8 mouse cellular contexts compared by ENCODE assay signal in the genomic region with DNA sequence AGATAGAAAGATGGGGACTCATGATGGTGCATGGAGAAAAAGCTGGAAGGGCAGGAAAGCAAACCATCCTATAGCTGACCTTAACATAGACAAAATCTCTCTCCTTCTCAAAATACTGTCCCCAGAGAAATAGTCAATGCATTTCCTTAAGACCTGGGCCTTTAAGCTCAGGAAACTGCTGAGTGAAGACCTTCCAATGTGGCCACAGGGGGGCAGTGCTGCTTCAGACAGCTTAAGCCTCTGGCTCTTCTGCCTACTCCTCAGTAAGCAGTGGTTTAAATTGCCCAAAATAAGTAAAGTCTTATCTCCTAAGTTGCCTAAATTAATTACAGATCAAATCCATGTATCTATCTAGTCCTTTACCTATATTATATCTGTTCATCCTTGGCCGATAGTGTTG.
DNase-seq lines count a peak whose midpoint lies in the region; ATAC-seq and TF ChIP-seq lines count a peak whose summit lies in the region.
"Not testable (repeated sequence)": the region's sequence is repeated elsewhere in the genome, so short reads cannot be mapped to it uniquely, and the experiment has no call there.

No protein-coding gene starts in this region.

- not testable (repeated sequence) for H3K36me3 ChIP-seq in forebrain, postnatal 0 days (ENCODE audit: insufficient read depth); kidney, adult 2 months (ENCODE audit: control insufficient read depth, insufficient read depth, low read length); limb, embryonic 11.5 days (ENCODE audit: control insufficient read depth, insufficient read depth, low read length); midbrain, embryonic 14.5 days (ENCODE audit: control insufficient read depth, insufficient read depth, low read length); thymus, adult 2 months (ENCODE audit: control insufficient read depth, insufficient read depth, low read length)

- ATAC-seq in forebrain, postnatal 0 days; limb, embryonic 11.5 days (ENCODE audit: insufficient number of reproducible peaks, low FRiP score, low TSS enrichment, low read depth); midbrain, embryonic 14.5 days (ENCODE audit: low FRiP score, low TSS enrichment): not testable (repeated sequence)

- not testable (repeated sequence) for H3K4me1 ChIP-seq in forebrain, postnatal 0 days (ENCODE audit: insufficient read depth); kidney, adult 2 months (ENCODE audit: control insufficient read depth, insufficient read depth, low read length); limb, embryonic 11.5 days (ENCODE audit: control insufficient read depth, insufficient read depth, low read length); midbrain, embryonic 14.5 days (ENCODE audit: control insufficient read depth, insufficient read depth, low read length)
- H3K4me1 ChIP-seq in thymus, adult 2 months (replicated peaks; ENCODE audit: control insufficient read depth, insufficient read depth, low read length), result peaks cover 25% of the 10 kb centered on the region

- TF ChIP-seq POLR2A in kidney, adult 2 months (IDR thresholded peaks at IDR 0.05; ENCODE audit: low read depth, low read length); thymus, adult 2 months (IDR thresholded peaks at IDR 0.05; ENCODE audit: control insufficient read depth, extremely low read depth, insufficient read depth, low read length, poor library complexity): not testable (repeated sequence)

- H3K9me3 ChIP-seq in forebrain, postnatal 0 days (ENCODE audit: low read length); limb, embryonic 11.5 days (ENCODE audit: control insufficient read depth, low read length); midbrain, embryonic 14.5 days (ENCODE audit: control insufficient read depth, low read length): not testable (repeated sequence)

- not testable (repeated sequence) for H3K27me3 ChIP-seq in forebrain, postnatal 0 days (ENCODE audit: insufficient read depth, low read length); kidney, adult 2 months (replicated peaks; ENCODE audit: control insufficient read depth, insufficient read depth, low read length); limb, embryonic 11.5 days (ENCODE audit: control insufficient read depth, insufficient read depth, low read length); midbrain, embryonic 14.5 days (ENCODE audit: control insufficient read depth, insufficient read depth, low read length); thymus, adult 2 months (ENCODE audit: control insufficient read depth, insufficient read depth, low read length)

- DNase-seq in 3134 (ENCODE audit: extremely low read depth, insufficient read length, low spot score) (peak; percentile 30), R1 (ENCODE audit: low read depth, low spot score) (peak; percentile 62)
- DNase-seq in cerebellum, postnatal 10 days, result peak; percentile 18 to 24
- not testable (repeated sequence) for DNase-seq in forebrain, postnatal 0 days
- peak; percentile 23 for DNase-seq in kidney, adult 2 months
- DNase-seq in limb, embryonic 11.5 days (ENCODE audit: low spot score), result peak; percentile 34
- peak; percentile 42 for DNase-seq in midbrain, embryonic 14.5 days
- DNase-seq in thymus, adult 2 months, result peak; percentile 59

- not testable (repeated sequence) for H3K4me2 ChIP-seq in forebrain, postnatal 0 days (ENCODE audit: low read depth); limb, embryonic 11.5 days (ENCODE audit: low read depth, severe bottlenecking); midbrain, embryonic 14.5 days (ENCODE audit: low read length)

- H3K27ac ChIP-seq in forebrain, postnatal 0 days (ENCODE audit: low read depth, low read length); kidney, adult 2 months (ENCODE audit: insufficient read depth, low read depth, low read length); limb, embryonic 11.5 days (replicated peaks; ENCODE audit: low read depth, low read length); midbrain, embryonic 14.5 days (replicated peaks; ENCODE audit: low read depth, low read length); thymus, adult 2 months (ENCODE audit: control insufficient read depth, insufficient read depth, low read length): not testable (repeated sequence)

- H3K9ac ChIP-seq in forebrain, postnatal 0 days; limb, embryonic 11.5 days (ENCODE audit: low read length); midbrain, embryonic 14.5 days (replicated peaks; ENCODE audit: low read length): not testable (repeated sequence)

- H3K4me3 ChIP-seq in forebrain, postnatal 0 days (ENCODE audit: low read depth, low read length); kidney, adult 2 months (ENCODE audit: insufficient read depth, low read depth, low read length); limb, embryonic 11.5 days (ENCODE audit: low read depth, low read length); midbrain, embryonic 14.5 days (replicated peaks; ENCODE audit: low read depth, low read length); thymus, adult 2 months (ENCODE audit: control insufficient read depth, insufficient read depth, low read length): not testable (repeated sequence)

- peak; percentile 34 for TF ChIP-seq CTCF in forebrain, postnatal 0 days (IDR thresholded peaks at IDR 0.05; ENCODE audit: low read depth)
- not testable (repeated sequence) for TF ChIP-seq CTCF in kidney, adult 2 months (conservative IDR thresholded peaks at IDR 0.05; ENCODE audit: insufficient read depth, insufficient read length, low read depth, low read length); thymus, adult 2 months (IDR thresholded peaks at IDR 0.05; ENCODE audit: borderline replicate concordance, control insufficient read depth, extremely low read depth, insufficient read depth, low read length, poor library complexity)

- 88% methylated on average over 1 of the region's 1 CpGs for WGBS in forebrain, postnatal 0 days
- 77% methylated on average over 1 of the region's 1 CpGs for WGBS in kidney, adult 2 months
- WGBS in limb, embryonic 11.5 days, result 80% methylated on average over 1 of the region's 1 CpGs
- WGBS in midbrain, embryonic 14.5 days, result 83% methylated on average over 1 of the region's 1 CpGs
- 93% methylated on average over 1 of the region's 1 CpGs for WGBS in thymus, adult 2 months
